Mouse (Mus musculus): ENCODE measurements around the gene Tmem132a. TPM values are rescaled to one million over a fixed set of nuclear protein-coding genes. Genes with fewer than 3 reads are reported as not detected.

The Tmem132a gene
- polyA plus RNA-seq, 1 experiment from 2014 or later = 71.7 TPM

DNA sequence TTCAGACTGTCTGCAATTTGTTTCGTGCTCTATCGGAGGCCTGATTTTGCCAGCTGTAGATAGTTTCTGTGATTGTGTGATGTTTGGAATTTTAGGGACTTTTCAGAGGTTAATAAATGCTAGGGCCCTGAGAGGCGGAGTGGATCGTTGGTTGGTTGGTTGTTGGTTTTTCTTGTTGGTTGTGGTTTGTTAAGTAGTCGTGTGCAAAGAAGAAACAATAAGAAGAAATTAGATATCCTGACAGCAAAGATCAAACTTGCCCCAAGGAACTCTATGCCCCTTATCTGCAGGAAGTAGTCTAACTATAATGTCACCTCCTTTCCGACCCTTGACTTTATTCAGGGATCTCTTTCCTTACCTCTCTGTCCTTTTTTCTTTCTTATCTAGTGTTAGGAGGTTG, 58.3 kb downstream of the Tmem132a start:
- H3K27me3 ChIP-seq (ENCODE audit: control insufficient read depth, insufficient read depth, low read depth, low read length) = no peaks in the 10 kb centered on the region
- H3K4me2 ChIP-seq (ENCODE audit: low read depth, low read length) = no peak overlapping the region
- peaks cover 3% of the 10 kb centered on the region; the same call in 1 of the 2 replicates for H3K4me1 ChIP-seq (replicated peaks; ENCODE audit: control insufficient read depth, insufficient read depth, low read length)
- no peak for ATAC-seq (ENCODE audit: low read depth)
- WGBS = 72% methylated on average over 6 of the region's 6 CpGs
- H3K9ac ChIP-seq (ENCODE audit: low read length) = no peak overlapping the region
- no peaks in the 10 kb centered on the region for H3K36me3 ChIP-seq (ENCODE audit: control insufficient read depth, insufficient read depth, low read length)
- H3K9me3 ChIP-seq (ENCODE audit: control insufficient read depth, low read length) = no peaks in the 10 kb centered on the region
- H3K4me3 ChIP-seq (ENCODE audit: low read length) = no peak overlapping the region
- H3K27ac ChIP-seq (ENCODE audit: low read length) = no peak overlapping the region

DNA sequence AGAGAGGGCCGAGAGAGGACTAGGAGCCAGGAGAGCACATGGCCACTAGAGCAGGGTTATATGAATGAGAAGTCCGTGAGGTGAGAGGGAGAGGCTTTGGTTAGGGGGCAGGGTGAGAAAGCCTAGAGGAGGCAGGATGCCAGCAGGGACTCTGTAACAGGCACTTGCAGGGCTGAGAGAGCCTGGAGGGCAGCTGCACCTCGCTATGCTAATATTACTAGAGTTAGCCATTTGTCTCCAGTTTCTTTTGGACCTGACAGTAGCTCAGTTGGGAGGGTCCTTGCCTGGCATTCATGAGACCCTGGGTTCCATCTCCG, 59.6 kb downstream of the Tmem132a start:
- Histone ChIP-seq H3K27ac (ENCODE audit: low read length) (peak overlapping the region; percentile 92), H3K4me2 (ENCODE audit: low read depth, low read length) (no peak overlapping the region), H3K9me3 (ENCODE audit: control insufficient read depth, low read length) (no peaks in the 10 kb centered on the region), H3K27me3 (ENCODE audit: control insufficient read depth, insufficient read depth, low read depth, low read length) (no peaks in the 10 kb centered on the region), H3K4me1 (replicated peaks; ENCODE audit: control insufficient read depth, insufficient read depth, low read length) (peaks cover 3% of the 10 kb centered on the region; the same call in 1 of the 2 replicates), H3K36me3 (ENCODE audit: control insufficient read depth, insufficient read depth, low read length) (no peaks in the 10 kb centered on the region), H3K4me3 (ENCODE audit: low read length) (no peak overlapping the region), H3K9ac (ENCODE audit: low read length) (peak overlapping the region; percentile 11)
- 32% methylated on average over 4 of the region's 4 CpGs for WGBS
- ATAC-seq (ENCODE audit: low read depth) = peak; percentile 90

DNA sequence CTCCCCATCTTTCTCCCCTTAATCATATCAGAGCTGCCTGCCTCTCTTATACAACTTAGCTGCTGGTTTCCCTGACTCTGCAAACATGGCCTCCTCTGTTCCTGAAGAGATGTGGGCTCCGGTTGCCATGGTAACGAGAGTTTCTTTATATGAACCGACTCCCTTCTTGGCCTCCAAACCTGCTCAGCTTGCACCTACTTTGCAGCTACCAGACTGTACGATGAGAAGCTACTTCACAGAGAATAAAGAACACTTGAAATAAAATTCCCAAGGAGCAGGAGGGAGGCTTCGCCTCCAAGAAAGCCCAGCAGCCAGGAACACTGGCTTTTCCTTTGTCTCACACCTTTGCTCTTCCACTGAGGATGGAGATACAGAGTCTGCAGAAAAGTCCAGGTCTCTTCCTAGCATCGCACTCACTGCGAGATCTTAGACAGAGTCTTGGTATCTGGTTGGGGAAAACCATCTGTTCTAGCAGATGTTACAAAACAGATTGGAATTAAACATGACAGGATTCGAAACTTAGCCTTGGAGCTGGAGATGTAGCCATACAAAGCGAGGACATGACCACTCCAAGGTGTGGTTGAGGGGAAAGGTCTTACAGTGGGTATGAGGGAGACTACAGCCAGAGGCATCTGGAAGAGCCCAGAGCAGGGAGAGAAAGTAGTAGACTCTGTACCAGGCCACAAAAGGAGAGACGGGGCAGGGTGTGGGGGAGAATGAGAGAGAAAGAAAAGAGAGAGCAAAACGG, 60.1 kb downstream of the Tmem132a start:
- H3K27me3 ChIP-seq (ENCODE audit: control insufficient read depth, insufficient read depth, low read depth, low read length) = no peaks in the 10 kb centered on the region
- H3K27ac ChIP-seq (ENCODE audit: low read length) = peak overlapping the region; percentile 92
- 49% methylated on average over 11 of the region's 11 CpGs for WGBS
- no peak overlapping the region for H3K4me2 ChIP-seq (ENCODE audit: low read depth, low read length)
- no peak overlapping the region for H3K4me3 ChIP-seq (ENCODE audit: low read length)
- peak; percentile 88 for ATAC-seq (ENCODE audit: low read depth)
- no peaks in the 10 kb centered on the region for H3K9me3 ChIP-seq (ENCODE audit: control insufficient read depth, low read length)
- H3K4me1 ChIP-seq (replicated peaks; ENCODE audit: control insufficient read depth, insufficient read depth, low read length) = peaks cover 3% of the 10 kb centered on the region; the same call in 1 of the 2 replicates
- H3K36me3 ChIP-seq (ENCODE audit: control insufficient read depth, insufficient read depth, low read length) = no peaks in the 10 kb centered on the region
- peak overlapping the region; percentile 11 for H3K9ac ChIP-seq (ENCODE audit: low read length)

DNA sequence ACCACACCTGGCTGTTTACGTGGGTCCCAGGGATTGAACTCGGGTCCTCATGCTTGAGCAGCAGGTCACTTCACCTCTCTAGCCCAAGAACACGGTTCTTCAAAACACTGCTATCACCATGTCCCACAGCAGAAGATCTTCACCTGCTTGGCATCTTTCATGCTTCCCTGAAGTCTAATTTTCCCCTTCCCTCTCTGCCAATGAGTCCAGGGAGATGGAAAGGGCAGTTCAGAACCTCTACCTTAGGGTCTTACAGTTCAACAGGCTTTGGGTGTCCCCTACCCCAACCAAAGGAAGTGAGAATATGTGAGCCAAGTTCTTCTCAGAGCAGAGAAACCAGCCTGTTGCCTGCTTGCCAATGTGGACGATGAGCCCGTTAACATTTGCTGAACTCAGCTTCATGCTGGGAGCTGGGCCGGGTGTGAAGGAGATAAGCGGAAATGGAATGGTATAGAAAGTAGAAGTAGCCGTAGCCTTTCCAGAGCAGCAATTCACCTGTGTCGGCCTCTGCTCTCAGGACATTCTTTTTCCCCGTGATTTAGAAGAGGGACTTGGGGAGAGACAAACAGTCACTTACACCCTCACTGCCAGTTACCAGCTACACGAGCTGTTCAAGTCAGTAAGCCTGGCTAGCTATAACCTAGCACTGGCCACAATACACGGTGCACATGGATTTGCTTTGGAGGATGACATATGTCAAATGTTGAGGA, 61.1 kb downstream of the Tmem132a start:
- peak overlapping the region; percentile 41 for H3K27ac ChIP-seq (ENCODE audit: low read length)
- H3K36me3 ChIP-seq (ENCODE audit: control insufficient read depth, insufficient read depth, low read length) = no peaks in the 10 kb centered on the region
- no peak overlapping the region for H3K4me3 ChIP-seq (ENCODE audit: low read length)
- H3K9me3 ChIP-seq (ENCODE audit: control insufficient read depth, low read length) = no peaks in the 10 kb centered on the region
- 67% methylated on average over 12 of the region's 12 CpGs for WGBS
- H3K9ac ChIP-seq (ENCODE audit: low read length) = no peak overlapping the region
- no peak for ATAC-seq (ENCODE audit: low read depth)
- H3K4me1 ChIP-seq (replicated peaks; ENCODE audit: control insufficient read depth, insufficient read depth, low read length) = peaks cover 3% of the 10 kb centered on the region; the same call in 1 of the 2 replicates
- no peaks in the 10 kb centered on the region for H3K27me3 ChIP-seq (ENCODE audit: control insufficient read depth, insufficient read depth, low read depth, low read length)
- no peak overlapping the region for H3K4me2 ChIP-seq (ENCODE audit: low read depth, low read length)

Other genes starting within 250 kb of the Tmem132a start
- gene Vwce, start 235.7 kb downstream of the Tmem132a start, polyA plus RNA-seq (2015; fragmentation: Nextera tagmentation; extraction: Ambion mirVana) = 0.82 and 0.88 TPM in 2 replicates
- not detected in 2 replicates for gene Pga5, start 191.9 kb downstream of the Tmem132a start, polyA plus RNA-seq (2015; fragmentation: Nextera tagmentation; extraction: Ambion mirVana)
- gene Vps37c, start 181.2 kb downstream of the Tmem132a start, polyA plus RNA-seq (2015; fragmentation: Nextera tagmentation; extraction: Ambion mirVana) = 29.9 and 36.2 TPM in 2 replicates
- gene Cd5, start 130.9 kb downstream of the Tmem132a start, polyA plus RNA-seq (2015; fragmentation: Nextera tagmentation; extraction: Ambion mirVana) = 0.87 and 1.1 TPM in 2 replicates
- gene Cd6, start 39.9 kb downstream of the Tmem132a start, polyA plus RNA-seq (2015; fragmentation: Nextera tagmentation; extraction: Ambion mirVana) = 0.10 and 0.55 TPM in 2 replicates
- 0.50 and 0.83 TPM in 2 replicates for gene Slc15a3, start 30.2 kb downstream of the Tmem132a start, polyA plus RNA-seq (2015; fragmentation: Nextera tagmentation; extraction: Ambion mirVana)
- gene Tmem109, start 12.1 kb upstream of the Tmem132a start, polyA plus RNA-seq (2015; fragmentation: Nextera tagmentation; extraction: Ambion mirVana) = 145 and 147 TPM in 2 replicates
- 33.0 and 34.4 TPM in 2 replicates for gene Prpf19, start 25.3 kb upstream of the Tmem132a start, polyA plus RNA-seq (2015; fragmentation: Nextera tagmentation; extraction: Ambion mirVana)
- not detected in 2 replicates for gene Zp1, start 50.7 kb upstream of the Tmem132a start, polyA plus RNA-seq (2015; fragmentation: Nextera tagmentation; extraction: Ambion mirVana)
- 0.11 and 0.16 TPM in 2 replicates for gene Ptgdr2, start 67.2 kb upstream of the Tmem132a start, polyA plus RNA-seq (2015; fragmentation: Nextera tagmentation; extraction: Ambion mirVana)
- gene Ccdc86, start 79.3 kb upstream of the Tmem132a start, polyA plus RNA-seq (2015; fragmentation: Nextera tagmentation; extraction: Ambion mirVana) = 22.6 and 23.9 TPM in 2 replicates
- gene Ms4a10, start 104.7 kb upstream of the Tmem132a start, polyA plus RNA-seq (2015; fragmentation: Nextera tagmentation; extraction: Ambion mirVana) = not detected in 2 replicates
- not detected in 2 replicates for gene Ms4a15, start 123.3 kb upstream of the Tmem132a start, polyA plus RNA-seq (2015; fragmentation: Nextera tagmentation; extraction: Ambion mirVana)
- not detected in 2 replicates for gene Ms4a18, start 148.1 kb upstream of the Tmem132a start, polyA plus RNA-seq (2015; fragmentation: Nextera tagmentation; extraction: Ambion mirVana)
- gene Ms4a8a, start 211.2 kb upstream of the Tmem132a start, polyA plus RNA-seq (2015; fragmentation: Nextera tagmentation; extraction: Ambion mirVana) = 0.33 TPM in 1 of 2 replicates, not detected in the other

All from lung, embryonic 16.5 days (tissue).